Mouse (Mus musculus) left cerebral cortex, postnatal 25 days (tissue): Measurements from ENCODE around the gene Cobll1. TPM values are rescaled to one million over a fixed set of nuclear protein-coding genes. Genes with fewer than 3 reads are reported as not detected.

Experiments
- DNase-seq, 2 experiments: peaks; one replicate each; pipeline ENCODE4 v3.0.0; 2022; ENCODE audit warnings: low spot score in 2 of 2, mixed read lengths in 1 of 2
- intact Hi-C: fragments of 180-260 bp; cut with DNase I; formaldehyde crosslinking; loops from one replicate; pipeline ENCODE4 v1.15.1; 2025
- total RNA-seq, 2 experiments: library from RNA; stranded (reverse); gene quantifications; 2 replicates each; pipeline ENCODE4 v1.2.3; 2021

Gene Cobll1
- total RNA-seq, 2 experiments from 2014 or later = 6.3 to 6.6 TPM

- DNase-seq = no peak
- intact Hi-C loops = loop anchor here (5.0 kb wide), 1 partner anchor 98 kb away; the partner anchor contains the start of gene Grb14
These were observed 119.1 kb downstream of the Cobll1 start for GRCm38 (mm10) chr2:65120112-65120511.

- intact Hi-C loops = loop anchor here (5.0 kb wide), 1 partner anchor 97 kb away; the partner anchor contains the start of gene Grb14
- no peak for DNase-seq
These were observed 119.5 kb downstream of the Cobll1 start for GRCm38 (mm10) chr2:65119667-65120066.

GRCm38 (mm10) chr2:65119076-65119475 lies 120.1 kb downstream of the Cobll1 start:
- DNase-seq = no peak
- intact Hi-C loops = no loop called here

- DNase-seq = no peak
- intact Hi-C loops = no loop called here
These were observed 121.3 kb downstream of the Cobll1 start for GRCm38 (mm10) chr2:65117859-65118258.

GRCm38 (mm10) chr2:65116428-65117125 lies 122.6 kb downstream of the Cobll1 start:
- no peak for DNase-seq
- intact Hi-C loops = no loop called here

- intact Hi-C loops = no loop called here
- DNase-seq = no peak
These were observed 126.0 kb downstream of the Cobll1 start for GRCm38 (mm10) chr2:65113191-65113590.

GRCm38 (mm10) chr2:65104569-65104968 lies 134.6 kb downstream of the Cobll1 start:
- intact Hi-C loops = no loop called here
- DNase-seq = no peak

GRCm38 (mm10) chr2:65103801-65104200 lies 135.4 kb downstream of the Cobll1 start:
- no peak for DNase-seq
- intact Hi-C loops = no loop called here

GRCm38 (mm10) chr2:65101388-65101787 lies 137.8 kb downstream of the Cobll1 start:
- intact Hi-C loops = no loop called here
- DNase-seq = no peak

GRCm38 (mm10) chr2:65100001-65100400 lies 139.2 kb downstream of the Cobll1 start:
- intact Hi-C loops = no loop called here
- no peak for DNase-seq

- no peak for DNase-seq
- intact Hi-C loops = no loop called here
These were observed 143.6 kb downstream of the Cobll1 start for GRCm38 (mm10) chr2:65095571-65095970.

GRCm38 (mm10) chr2:65093990-65094389 lies 145.2 kb downstream of the Cobll1 start:
- peak; percentile 14 to 33 for DNase-seq

GRCm38 (mm10) chr2:65090986-65091385 lies 148.2 kb downstream of the Cobll1 start:
- DNase-seq = no peak
- intact Hi-C loops = no loop called here

More at GRCm38 (mm10) chr2:65093990-65094389, 145.2 kb downstream of the Cobll1 start:
- intact Hi-C loops = no loop called here

GRCm38 (mm10) chr2:65087197-65087596 lies 152.0 kb downstream of the Cobll1 start:
- intact Hi-C loops = no loop called here
- no peak for DNase-seq

GRCm38 (mm10) chr2:65083411-65083810 lies 155.8 kb downstream of the Cobll1 start:
- intact Hi-C loops = no loop called here
- no peak for DNase-seq

- intact Hi-C loops = no loop called here
- DNase-seq = peak in 1 of 2 experiments; percentile 18
These were observed 161.7 kb downstream of the Cobll1 start for GRCm38 (mm10) chr2:65077544-65077943.

- DNase-seq = peak in 1 of 2 experiments; percentile 27
These were observed 163.4 kb downstream of the Cobll1 start for GRCm38 (mm10) chr2:65075840-65076239.

GRCm38 (mm10) chr2:65075431-65075830 lies 163.8 kb downstream of the Cobll1 start:
- no peak for DNase-seq
- intact Hi-C loops = no loop called here

More at GRCm38 (mm10) chr2:65075840-65076239, 163.4 kb downstream of the Cobll1 start:
- intact Hi-C loops = no loop called here

- intact Hi-C loops = loop anchor here (5.0 kb wide), 1 partner anchor 50 kb away; the partner anchor contains the start of gene Grb14
- peak in 1 of 2 experiments; percentile 10 for DNase-seq
These were observed 167.0 kb downstream of the Cobll1 start for GRCm38 (mm10) chr2:65072205-65072604.

- DNase-seq = no peak
- intact Hi-C loops = no loop called here
These were observed 185.4 kb downstream of the Cobll1 start for GRCm38 (mm10) chr2:65053764-65054163.
